Mouse (Mus musculus): ENCODE measurements around the gene Gramd4. TPM values are rescaled to one million over a fixed set of nuclear protein-coding genes. Genes with fewer than 3 reads are reported as not detected.

The Gramd4 gene
- polyA plus RNA-seq, 1 experiment from 2014 or later, result 33.3 TPM

DNA sequence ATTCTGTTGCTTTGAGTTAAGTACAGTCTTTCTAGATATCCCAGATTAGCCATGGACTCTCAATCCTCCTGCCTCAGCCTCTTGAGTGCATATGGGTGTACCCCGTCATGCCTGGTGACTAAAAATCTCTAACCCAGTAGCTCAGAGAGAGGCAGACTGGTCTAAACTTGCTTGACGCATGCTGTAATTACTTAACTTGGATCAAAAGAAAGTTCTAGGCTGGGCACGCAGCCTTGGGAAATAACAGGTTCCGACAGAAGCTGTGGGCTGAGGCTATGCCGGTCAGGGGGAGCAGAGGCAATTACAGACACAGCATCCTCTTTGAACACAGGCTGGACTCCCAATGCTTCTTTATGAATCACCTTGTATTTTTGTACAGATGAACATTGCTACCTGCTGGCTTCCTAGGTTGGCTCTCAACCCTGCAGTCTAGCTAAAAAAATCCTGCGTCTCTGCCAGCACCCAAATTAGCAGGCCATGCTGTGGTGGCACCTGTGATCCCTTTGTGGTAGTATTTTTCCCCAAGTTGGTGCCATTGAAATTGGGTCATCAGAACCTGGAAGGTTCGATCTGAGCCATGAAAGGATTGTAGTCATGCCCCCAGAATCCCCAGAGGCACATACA lies 109.6 kb downstream of the Gramd4 start:
- Histone ChIP-seq H3K36me3 (peaks cover 14% of the 10 kb centered on the region), H3K27me3 (replicated peaks) (no peaks in the 10 kb centered on the region), H3K9me3 (no peaks in the 10 kb centered on the region), H3K4me3 (no peak overlapping the region), H3K4me1 (peaks cover 14% of the 10 kb centered on the region), H3K27ac (no peak overlapping the region), H3K9ac (no peak overlapping the region), H3K4me2 (replicated peaks) (no peak overlapping the region)
- WGBS, result 96% methylated on average over 7 of the region's 7 CpGs
- no peak for ATAC-seq (ENCODE audit: low FRiP score, low read depth)

GRCm38 (mm10) chr15:86167787-86168504 lies 110.5 kb downstream of the Gramd4 start:
- no peak for ATAC-seq (ENCODE audit: low FRiP score, low read depth)
- no peak overlapping the region for H3K27ac ChIP-seq
- 86% methylated on average over 10 of the region's 10 CpGs for WGBS
- no peaks in the 10 kb centered on the region for H3K9me3 ChIP-seq
- no peak overlapping the region for H3K4me3 ChIP-seq
- H3K4me2 ChIP-seq (replicated peaks), result no peak overlapping the region
- H3K9ac ChIP-seq, result no peak overlapping the region
- peaks cover 8% of the 10 kb centered on the region; the same call in 1 of the 2 replicates for H3K36me3 ChIP-seq
- H3K4me1 ChIP-seq, result peaks cover 16% of the 10 kb centered on the region
- H3K27me3 ChIP-seq (replicated peaks), result no peaks in the 10 kb centered on the region

- H3K27ac ChIP-seq, result no peak overlapping the region
Measured at GRCm38 (mm10) chr15:86168505-86168867, 111.0 kb downstream of the Gramd4 start.

DNA sequence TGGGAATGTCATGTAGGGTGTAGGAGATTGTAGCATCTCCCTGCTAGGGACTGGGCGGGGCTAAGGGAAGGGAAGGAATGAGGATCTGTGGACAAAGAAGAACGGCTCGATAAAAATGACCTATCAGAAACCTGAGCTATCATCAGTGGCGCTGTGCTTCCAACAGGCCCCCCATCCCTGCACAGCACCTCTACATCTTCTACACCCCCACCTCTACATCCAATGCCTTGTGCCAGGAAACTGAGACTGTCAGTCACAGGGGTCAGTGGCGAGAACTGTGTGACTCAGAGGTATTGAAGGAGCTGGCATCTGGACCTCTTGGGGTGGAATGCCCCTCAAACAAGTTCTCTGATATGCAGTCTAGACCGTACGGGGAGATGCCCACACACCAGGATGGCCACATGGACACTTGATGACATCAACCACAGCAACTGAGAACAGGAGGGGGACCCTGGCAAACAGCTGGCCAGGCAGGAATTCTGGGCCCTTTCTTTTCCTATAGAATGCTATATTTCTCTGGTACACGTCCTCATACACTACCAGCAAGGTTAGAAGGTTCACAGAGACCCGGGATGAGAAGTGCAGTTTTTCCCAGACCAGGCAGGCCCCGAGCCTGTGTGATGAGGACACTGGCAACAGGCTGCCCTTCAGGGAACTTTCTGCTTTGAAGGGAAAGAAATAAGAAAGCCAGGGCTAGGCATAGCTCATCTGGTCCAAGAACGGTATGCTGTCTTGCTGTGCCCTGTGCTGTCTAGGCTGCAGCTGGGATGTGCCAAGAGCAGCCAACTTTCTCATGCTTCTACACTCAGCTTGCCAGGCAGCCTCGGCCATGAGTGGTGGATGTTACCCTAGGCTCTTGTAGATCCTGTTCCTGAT lies 111.7 kb downstream of the Gramd4 start:
- H3K9ac ChIP-seq, result no peak overlapping the region
- H3K4me2 ChIP-seq (replicated peaks), result no peak overlapping the region
- H3K27me3 ChIP-seq (replicated peaks), result no peaks in the 10 kb centered on the region
- no peak for ATAC-seq (ENCODE audit: low FRiP score, low read depth)
- H3K27ac ChIP-seq, result no peak overlapping the region
- WGBS, result 84% methylated on average over 12 of the region's 12 CpGs
- 0 out of 2 replicates have a peak, but pooled peaks cover 2% of the 10 kb centered on the region for H3K36me3 ChIP-seq
- no peaks in the 10 kb centered on the region for H3K9me3 ChIP-seq
- peaks cover 29% of the 10 kb centered on the region for H3K4me1 ChIP-seq
- H3K4me3 ChIP-seq, result no peak overlapping the region

More at GRCm38 (mm10) chr15:86168505-86168867, 111.0 kb downstream of the Gramd4 start:
- 33% methylated on average over 7 of the region's 7 CpGs for WGBS
- Histone ChIP-seq H3K27me3 (replicated peaks) (no peaks in the 10 kb centered on the region), H3K4me1 (peaks cover 22% of the 10 kb centered on the region), H3K9ac (no peak overlapping the region), H3K36me3 (peaks cover 8% of the 10 kb centered on the region; the same call in 1 of the 2 replicates), H3K4me3 (no peak overlapping the region), H3K4me2 (replicated peaks) (no peak overlapping the region), H3K9me3 (no peaks in the 10 kb centered on the region)
- no peak for ATAC-seq (ENCODE audit: low FRiP score, low read depth)

DNA sequence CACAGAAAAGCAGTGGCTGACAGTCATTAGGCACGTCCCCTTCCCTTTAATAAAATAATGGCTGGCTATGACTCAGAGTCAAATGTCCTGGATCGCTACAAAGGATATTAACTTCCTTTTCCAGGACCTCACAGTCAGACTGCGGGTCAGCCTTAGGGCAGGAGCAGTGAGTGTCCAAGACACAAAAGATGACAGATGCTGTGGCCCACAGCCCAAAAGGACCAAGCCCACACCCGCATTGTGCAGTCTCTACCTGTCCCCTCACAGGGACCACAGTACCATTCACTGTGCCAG lies 112.3 kb downstream of the Gramd4 start:
- ATAC-seq (ENCODE audit: low FRiP score, low read depth), result no peak
- Histone ChIP-seq H3K9ac (no peak overlapping the region), H3K9me3 (no peaks in the 10 kb centered on the region), H3K27me3 (replicated peaks) (no peaks in the 10 kb centered on the region), H3K36me3 (no peaks in the 10 kb centered on the region), H3K4me3 (no peak overlapping the region), H3K4me1 (peaks cover 29% of the 10 kb centered on the region), H3K4me2 (replicated peaks) (no peak overlapping the region), H3K27ac (no peak overlapping the region)
- 68% methylated on average over 4 of the region's 4 CpGs for WGBS

DNA sequence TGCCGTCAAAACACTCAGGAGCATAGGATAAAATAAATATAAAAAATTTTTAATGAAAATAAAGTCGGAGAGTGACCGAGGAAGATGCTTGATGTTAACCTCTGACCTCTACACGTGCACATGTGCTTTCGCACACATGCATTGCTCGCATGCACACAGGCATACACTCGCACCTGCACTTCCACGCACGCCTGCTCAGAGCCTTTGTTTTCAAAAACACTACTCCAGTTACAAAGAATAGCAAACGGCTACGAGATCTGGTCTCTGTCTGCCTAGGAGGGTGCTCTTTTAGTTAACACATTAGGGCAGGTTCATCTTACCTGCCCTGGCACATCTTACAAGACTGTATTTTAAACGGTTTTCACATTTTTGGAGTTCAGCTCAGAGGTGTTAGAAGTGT lies 113.8 kb downstream of the Gramd4 start:
- no peaks in the 10 kb centered on the region for H3K36me3 ChIP-seq
- H3K4me2 ChIP-seq (replicated peaks), result no peak overlapping the region
- H3K4me1 ChIP-seq, result peaks cover 33% of the 10 kb centered on the region
- H3K27ac ChIP-seq, result no peak overlapping the region
- 86% methylated on average over 12 of the region's 12 CpGs for WGBS
- H3K9ac ChIP-seq, result no peak overlapping the region
- H3K9me3 ChIP-seq, result no peaks in the 10 kb centered on the region
- no peak overlapping the region for H3K4me3 ChIP-seq
- no peaks in the 10 kb centered on the region for H3K27me3 ChIP-seq (replicated peaks)
- ATAC-seq (ENCODE audit: low FRiP score, low read depth), result no peak

DNA sequence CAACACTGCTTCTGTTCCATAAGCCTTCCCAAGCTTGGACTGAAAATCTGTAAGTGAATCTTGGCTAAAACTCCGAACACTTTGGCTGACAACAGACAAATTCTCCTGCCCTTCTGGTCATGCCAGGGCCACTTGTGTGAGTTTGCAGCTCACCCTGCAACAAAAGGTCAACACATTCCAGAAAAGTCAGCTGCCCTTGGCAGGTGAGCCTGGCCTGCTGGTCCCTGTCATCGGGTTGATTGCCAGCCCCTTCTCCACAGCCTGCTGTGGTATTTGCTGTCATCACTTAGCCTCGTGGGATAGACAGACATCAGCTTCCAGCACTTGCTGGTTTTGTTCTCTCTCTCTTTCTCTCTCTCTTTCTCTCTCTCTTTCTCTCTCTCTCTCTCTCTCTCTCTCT lies 114.6 kb downstream of the Gramd4 start:
- no peak overlapping the region for H3K4me2 ChIP-seq (replicated peaks)
- no peaks in the 10 kb centered on the region for H3K36me3 ChIP-seq
- H3K4me1 ChIP-seq, result peaks cover 33% of the 10 kb centered on the region
- H3K27ac ChIP-seq, result no peak overlapping the region
- 68% methylated on average over 3 of the region's 3 CpGs for WGBS
- ATAC-seq (ENCODE audit: low FRiP score, low read depth), result no peak
- no peak overlapping the region for H3K4me3 ChIP-seq
- H3K9ac ChIP-seq, result no peak overlapping the region
- no peaks in the 10 kb centered on the region for H3K9me3 ChIP-seq
- no peaks in the 10 kb centered on the region for H3K27me3 ChIP-seq (replicated peaks)

- Histone ChIP-seq H3K27me3 (replicated peaks) (no peaks in the 10 kb centered on the region), H3K4me3 (no peak overlapping the region), H3K36me3 (no peaks in the 10 kb centered on the region), H3K27ac (no peak overlapping the region), H3K4me2 (replicated peaks) (no peak overlapping the region), H3K4me1 (peaks cover 33% of the 10 kb centered on the region), H3K9ac (no peak overlapping the region), H3K9me3 (no peaks in the 10 kb centered on the region)
- WGBS, result 93% methylated on average over 6 of the region's 6 CpGs
- ATAC-seq (ENCODE audit: low FRiP score, low read depth), result no peak
Measured at GRCm38 (mm10) chr15:86172526-86172925, 115.0 kb downstream of the Gramd4 start.

DNA sequence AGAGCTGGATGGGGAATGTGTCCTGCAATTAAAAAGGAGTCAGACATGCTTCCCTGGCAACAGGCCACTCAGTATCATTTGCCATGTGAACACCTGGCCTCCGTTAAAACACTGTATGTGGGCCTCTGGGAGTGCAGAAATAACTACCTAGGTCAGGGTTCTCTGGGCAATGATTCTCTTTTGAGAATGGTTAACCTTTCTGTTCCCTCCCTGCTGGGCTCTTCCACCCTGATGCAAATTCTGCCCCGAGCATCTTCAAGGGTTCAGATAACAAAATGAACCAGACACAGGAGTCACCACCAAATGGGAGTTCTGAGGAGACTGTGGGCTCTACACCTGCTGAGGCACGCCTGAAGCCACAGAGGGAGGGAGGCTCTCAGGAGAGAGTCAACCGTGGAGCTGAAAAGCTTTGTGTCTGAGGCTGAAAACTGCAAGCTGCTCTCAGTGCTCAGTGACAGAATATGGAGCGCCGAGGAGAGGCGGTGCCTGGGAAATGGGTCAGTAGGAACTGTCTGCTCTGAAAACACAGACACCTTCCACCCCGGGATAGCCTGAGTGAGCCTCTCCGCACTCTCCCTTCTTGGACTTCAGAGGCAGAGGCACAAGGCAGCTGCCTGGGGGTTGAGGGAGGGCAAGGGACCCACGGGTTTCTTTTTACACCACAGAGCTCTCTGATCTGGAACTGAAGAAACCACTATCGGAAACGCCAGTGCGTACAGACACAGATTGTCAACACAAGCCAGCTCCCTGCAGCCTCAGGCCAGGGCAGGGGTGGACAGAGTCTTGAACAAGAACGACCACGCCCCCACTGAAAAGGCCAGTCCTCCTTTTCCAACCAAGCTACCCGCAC lies 115.9 kb downstream of the Gramd4 start:
- Histone ChIP-seq H3K36me3 (no peaks in the 10 kb centered on the region), H3K4me2 (replicated peaks) (no peak overlapping the region), H3K4me1 (peaks cover 28% of the 10 kb centered on the region), H3K4me3 (no peak overlapping the region), H3K9me3 (no peaks in the 10 kb centered on the region), H3K9ac (no peak overlapping the region), H3K27ac (no peak overlapping the region), H3K27me3 (replicated peaks) (no peaks in the 10 kb centered on the region)
- 45% methylated on average over 16 of the region's 16 CpGs for WGBS
- no peak for ATAC-seq (ENCODE audit: low FRiP score, low read depth)

GRCm38 (mm10) chr15:86175253-86176050 lies 118.0 kb downstream of the Gramd4 start:
- no peak for ATAC-seq (ENCODE audit: low FRiP score, low read depth)
- Histone ChIP-seq H3K4me1 (peaks cover 18% of the 10 kb centered on the region), H3K27me3 (replicated peaks) (no peaks in the 10 kb centered on the region), H3K36me3 (no peaks in the 10 kb centered on the region), H3K4me2 (replicated peaks) (no peak overlapping the region), H3K9ac (no peak overlapping the region), H3K9me3 (no peaks in the 10 kb centered on the region), H3K4me3 (no peak overlapping the region), H3K27ac (no peak overlapping the region)
- 76% methylated on average over 3 of the region's 3 CpGs for WGBS

GRCm38 (mm10) chr15:86176166-86176565 lies 118.7 kb downstream of the Gramd4 start:
- Histone ChIP-seq H3K4me3 (no peak overlapping the region), H3K4me2 (replicated peaks) (no peak overlapping the region), H3K27ac (no peak overlapping the region), H3K4me1 (peaks cover 18% of the 10 kb centered on the region), H3K9ac (no peak overlapping the region), H3K9me3 (no peaks in the 10 kb centered on the region), H3K27me3 (replicated peaks) (no peaks in the 10 kb centered on the region), H3K36me3 (no peaks in the 10 kb centered on the region)
- no peak for ATAC-seq (ENCODE audit: low FRiP score, low read depth)
- 79% methylated on average over 10 of the region's 10 CpGs for WGBS

Data from neural tube, embryonic 12.5 days (tissue).